Mouse (Mus musculus) ovary, adult 2 months (tissue): ENCODE measurements around the gene Cobll1. TPM values are rescaled to one million over a fixed set of nuclear protein-coding genes. Genes with fewer than 3 reads are reported as not detected.

Experiments used
- polyA plus RNA-seq: library from polyadenylated mRNA; depleted of rRNA; stranded (reverse); fragments of >200 nt; gene quantifications from 2 replicates; pipeline ENCODE4 v1.2.3, GENCODE M21; 2012; rRNA removed

Cobll1 gene
- polyA plus RNA-seq: 19.2 and 23.2 TPM in 2 replicates

DNA sequence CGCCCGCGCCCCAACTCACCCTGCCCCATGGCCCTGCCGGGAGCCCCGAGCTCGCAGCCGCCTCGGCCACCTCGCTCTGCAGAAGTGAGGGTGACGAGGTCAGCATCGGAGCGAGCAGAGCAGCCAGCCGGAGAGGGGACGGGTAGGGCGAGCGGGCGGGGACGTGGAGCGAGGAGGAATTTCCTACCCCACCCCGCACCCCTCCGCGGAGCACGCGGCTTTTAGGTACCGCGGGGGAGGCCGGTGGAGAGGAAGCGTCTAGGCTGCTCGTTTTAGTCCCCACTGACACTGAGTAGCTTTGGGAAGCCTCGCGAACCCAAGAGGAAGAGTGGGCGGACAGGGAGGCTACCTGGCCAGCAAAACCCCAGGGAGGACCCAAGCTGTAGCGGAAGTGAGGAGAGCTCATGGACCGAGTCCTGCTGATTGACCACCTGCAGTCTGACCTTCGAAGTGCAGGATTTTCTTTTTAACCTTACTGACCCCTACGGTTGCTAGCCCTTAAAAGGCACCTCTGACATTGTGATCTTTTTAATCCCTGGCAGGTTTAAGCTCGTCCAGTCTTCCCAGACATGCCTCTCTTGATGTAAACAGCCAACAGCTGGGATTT is at the start of gene Cobll1:
Gene Cobll1, minus strand, starts transcription at position 440 of the 607 bp plus-strand sequence.

Other genes starting within 250 kb of the Cobll1 start
- 53.8 and 55.7 TPM in 2 replicates for gene Grb14, start 214.4 kb downstream of the Cobll1 start, polyA plus RNA-seq
- gene Slc38a11, start 124.6 kb upstream of the Cobll1 start, polyA plus RNA-seq: 0.70 and 0.87 TPM in 2 replicates